Mouse (Mus musculus) midbrain, embryonic 12.5 days (tissue): ENCODE results near the gene Pdia5. TPM values are rescaled to one million over a fixed set of nuclear protein-coding genes. Genes with fewer than 3 reads are reported as not detected.

Source experiments
- ATAC-seq: fragments of 200-750 bp; cut with Nextera tagmentation; 2 replicates; pipeline ENCODE4 v1.8.0; 2017; ENCODE audit warnings: low read depth, moderate TSS enrichment, moderate library complexity; ENCODE audit not compliant: low FRiP score
- H3K27ac ChIP-seq: fragments of 300-500 bp; sonication (generic); replicated peaks from 2 replicates; pipeline ENCODE4 v1.5.1; 2016; ENCODE audit warnings: mild to moderate bottlenecking
- H3K27me3 ChIP-seq: fragments of 300-500 bp; sonication (generic); 2 replicates; pipeline ENCODE4 v1.6.1; 2016; ENCODE audit warnings: mild to moderate bottlenecking
- H3K36me3 ChIP-seq: fragments of 300-500 bp; sonication (generic); 2 replicates; pipeline ENCODE4 v1.6.1; 2016
- H3K4me1 ChIP-seq: fragments of 300-500 bp; sonication (generic); 2 replicates; pipeline ENCODE4 v1.6.1; 2016
- H3K4me2 ChIP-seq: fragments of 300-500 bp; sonication (generic); replicated peaks from 2 replicates; pipeline ENCODE4 v1.6.1; 2016; ENCODE audit warnings: mild to moderate bottlenecking, moderate library complexity
- H3K4me3 ChIP-seq: fragments of 300-500 bp; sonication (generic); 2 replicates; pipeline ENCODE4 v1.5.1; 2016; ENCODE audit warnings: mild to moderate bottlenecking
- H3K9ac ChIP-seq: fragments of 300-500 bp; sonication (generic); replicated peaks from 2 replicates; pipeline ENCODE4 v1.6.1; 2016; ENCODE audit warnings: mild to moderate bottlenecking, moderate library complexity
- H3K9me3 ChIP-seq: fragments of 300-500 bp; sonication (generic); 2 replicates; pipeline ENCODE4 v1.6.1; 2016; ENCODE audit warnings: mild to moderate bottlenecking
- WGBS: fragments of 180-500 bp; shearing (Covaris S2); methylation state at CpG from one replicate; pipeline ENCODE4 v1.1.7; 2016; 5-methylcytosine and 5-hydroxymethylcytosine counted together
- polyA plus RNA-seq: library from polyadenylated mRNA; unstranded; fragments of >200 nt; fragmentation: Nextera tagmentation; extraction: Ambion mirVana; gene quantifications from 2 replicates; pipeline ENCODE4 v1.2.1, GENCODE M21; 2016

Gene Pdia5
- polyA plus RNA-seq, 1 experiment from 2014 or later: 20.9 TPM

DNA sequence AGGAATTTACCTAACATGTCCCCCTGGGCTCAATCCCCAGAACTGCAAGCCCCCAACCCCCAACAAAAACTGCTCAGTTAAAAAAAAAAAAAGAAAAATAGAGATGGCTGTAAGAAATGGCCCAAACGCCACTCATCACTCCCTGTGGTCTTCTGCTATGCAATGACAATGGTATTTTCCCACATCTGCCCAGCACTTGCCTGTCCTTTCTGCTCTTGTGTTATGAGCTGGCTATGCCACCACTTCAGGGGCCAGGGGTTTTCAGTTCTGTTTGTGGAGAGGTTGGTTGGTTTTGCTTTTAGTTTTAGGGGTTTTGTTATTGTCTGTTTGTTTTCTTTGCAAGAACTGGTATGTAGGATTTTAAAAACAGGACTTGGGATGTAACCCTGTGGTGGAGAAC is 13.4 kb downstream of the Pdia5 start:
- H3K9me3 ChIP-seq: no peaks in the 10 kb centered on the region
- no peaks in the 10 kb centered on the region for H3K27me3 ChIP-seq
- H3K4me3 ChIP-seq: no peak overlapping the region
- 70% methylated on average over 1 of the region's 1 CpGs for WGBS
- H3K9ac ChIP-seq: no peak overlapping the region
- ATAC-seq: no peak
- no peak overlapping the region for H3K27ac ChIP-seq
- H3K36me3 ChIP-seq: no peaks in the 10 kb centered on the region
- H3K4me1 ChIP-seq: peaks cover 3% of the 10 kb centered on the region; the same call in 1 of the 2 replicates
- no peak overlapping the region for H3K4me2 ChIP-seq

DNA sequence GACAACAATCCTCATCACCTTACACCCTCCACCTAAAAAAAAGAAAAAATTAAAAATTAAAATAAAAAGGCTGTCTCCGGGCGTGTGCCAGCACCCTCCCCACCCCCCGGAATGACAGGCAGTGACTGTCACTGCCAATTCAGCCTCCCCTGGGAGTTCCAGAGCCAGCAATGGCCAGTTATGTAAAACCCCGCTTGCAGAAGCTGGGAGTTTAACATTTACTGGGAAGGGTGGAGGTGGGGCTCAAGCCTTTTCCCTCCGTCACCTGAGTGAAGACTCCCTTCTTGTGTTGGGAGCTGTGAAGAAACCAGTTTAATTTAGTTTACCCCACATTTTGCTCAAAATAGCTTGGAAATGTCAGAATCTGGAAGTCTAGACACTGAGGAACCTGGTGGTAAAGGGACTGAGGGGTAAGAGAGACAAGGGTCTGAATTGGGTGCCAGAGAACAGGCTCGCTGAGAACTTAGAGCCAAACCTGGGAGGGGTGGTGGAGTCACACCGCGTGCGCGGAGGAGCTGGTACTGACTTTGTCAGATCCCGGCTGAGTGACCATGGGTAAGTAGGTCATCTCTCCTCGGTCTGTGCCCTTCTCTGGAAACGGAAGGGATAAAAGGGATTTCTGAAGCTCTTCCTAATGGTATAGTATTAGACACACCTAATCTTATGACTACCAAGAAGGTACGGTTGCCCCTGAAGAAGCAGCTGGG is 18.0 kb downstream of the Pdia5 start:
- Histone ChIP-seq H3K27me3 (no peaks in the 10 kb centered on the region), H3K4me3 (no peak overlapping the region), H3K4me1 (no peaks in the 10 kb centered on the region), H3K36me3 (no peaks in the 10 kb centered on the region), H3K4me2 (no peak overlapping the region), H3K9ac (no peak overlapping the region), H3K9me3 (no peaks in the 10 kb centered on the region), H3K27ac (no peak overlapping the region)
- no peak for ATAC-seq
- 91% methylated on average over 14 of the region's 14 CpGs for WGBS

DNA sequence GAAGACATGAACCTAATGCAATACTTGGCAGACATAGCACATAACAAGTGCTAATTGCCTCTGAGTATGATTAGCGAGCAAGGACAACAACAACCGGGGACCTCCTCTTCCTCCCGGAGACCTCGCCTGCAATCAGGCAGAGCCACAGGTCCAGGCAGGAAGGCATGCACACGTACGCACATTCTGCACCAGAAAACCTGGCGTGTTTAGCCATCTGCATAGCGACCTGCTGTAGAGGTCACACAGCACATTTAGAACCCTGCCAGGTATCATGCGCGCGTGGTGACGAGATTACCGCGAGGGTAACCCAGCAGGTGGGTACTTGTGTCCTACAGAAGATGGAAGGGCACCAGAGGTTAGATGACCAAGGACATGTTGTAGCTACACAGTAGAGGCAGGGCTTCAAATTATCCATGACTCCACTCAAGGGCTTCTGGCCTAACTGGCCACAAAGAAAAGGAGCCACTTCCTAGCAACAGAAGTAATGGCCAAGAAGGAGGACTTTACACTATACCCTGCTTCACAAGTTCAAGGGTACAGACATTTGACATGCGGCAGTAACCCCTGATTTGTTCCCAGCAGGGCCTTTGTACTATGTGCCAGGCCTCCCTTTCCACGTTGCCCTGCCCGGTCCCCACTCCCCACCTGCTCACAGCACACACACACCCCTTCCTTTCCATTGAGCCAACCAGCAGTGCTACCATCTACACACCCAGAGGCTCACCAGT is 18.7 kb downstream of the Pdia5 start:
- H3K9ac ChIP-seq: no peak overlapping the region
- H3K9me3 ChIP-seq: no peaks in the 10 kb centered on the region
- H3K27me3 ChIP-seq: no peaks in the 10 kb centered on the region
- H3K4me1 ChIP-seq: no peaks in the 10 kb centered on the region
- no peak for ATAC-seq
- H3K4me2 ChIP-seq: no peak overlapping the region
- no peaks in the 10 kb centered on the region for H3K36me3 ChIP-seq
- no peak overlapping the region for H3K4me3 ChIP-seq
- WGBS: 93% methylated on average over 17 of the region's 17 CpGs
- no peak overlapping the region for H3K27ac ChIP-seq

DNA sequence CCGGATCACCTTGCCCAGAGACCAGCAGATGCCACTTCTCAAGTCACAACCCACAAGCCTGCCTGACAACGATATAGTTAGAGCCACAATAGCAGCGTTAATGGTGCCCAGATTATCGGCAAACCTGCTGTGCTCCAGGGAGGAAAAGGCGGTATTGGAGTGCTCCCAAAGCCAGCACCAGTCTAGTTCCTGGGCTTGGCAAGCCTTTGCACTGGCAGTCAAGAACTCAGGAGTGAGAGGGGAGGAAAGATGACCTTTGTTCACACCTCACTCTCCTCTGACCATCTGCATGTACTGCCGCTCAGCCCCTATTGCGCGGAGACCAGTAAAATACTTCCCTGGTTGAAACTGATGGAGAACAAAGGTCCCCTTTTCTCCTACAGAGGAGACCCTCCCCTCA is 19.7 kb downstream of the Pdia5 start:
- Histone ChIP-seq H3K4me2 (no peak overlapping the region), H3K4me1 (no peaks in the 10 kb centered on the region), H3K4me3 (no peak overlapping the region), H3K27ac (no peak overlapping the region), H3K9me3 (no peaks in the 10 kb centered on the region), H3K27me3 (no peaks in the 10 kb centered on the region; the same call in 1 of the 2 replicates), H3K36me3 (no peaks in the 10 kb centered on the region), H3K9ac (no peak overlapping the region)
- WGBS: 86% methylated on average over 8 of the region's 8 CpGs
- ATAC-seq: no peak

DNA sequence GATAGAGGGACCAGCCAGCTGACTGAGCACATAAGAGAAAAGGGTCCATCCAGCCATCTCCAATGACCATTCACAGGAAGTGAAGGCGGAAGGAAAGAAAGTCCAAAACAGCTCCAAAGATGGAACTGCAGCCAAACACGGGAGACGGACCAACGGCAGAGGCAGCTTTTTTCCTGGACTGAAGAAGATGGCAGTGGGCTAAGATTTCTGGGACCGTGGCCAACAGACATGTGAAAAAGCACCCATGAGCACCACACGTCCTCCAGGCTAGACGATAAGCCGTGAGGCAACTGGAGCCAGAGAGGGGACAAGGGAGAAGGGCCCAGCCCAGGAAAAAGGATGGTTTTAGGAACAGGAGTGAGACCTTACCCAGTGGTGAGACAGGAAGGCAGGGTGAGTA is 20.6 kb downstream of the Pdia5 start:
- Histone ChIP-seq H3K4me3 (no peak overlapping the region), H3K4me1 (peaks cover 4% of the 10 kb centered on the region), H3K4me2 (no peak overlapping the region), H3K9me3 (no peaks in the 10 kb centered on the region), H3K27ac (no peak overlapping the region), H3K27me3 (no peaks in the 10 kb centered on the region; the same call in 1 of the 2 replicates), H3K9ac (no peak overlapping the region), H3K36me3 (no peaks in the 10 kb centered on the region)
- WGBS: 87% methylated on average over 8 of the region's 8 CpGs
- no peak for ATAC-seq

DNA sequence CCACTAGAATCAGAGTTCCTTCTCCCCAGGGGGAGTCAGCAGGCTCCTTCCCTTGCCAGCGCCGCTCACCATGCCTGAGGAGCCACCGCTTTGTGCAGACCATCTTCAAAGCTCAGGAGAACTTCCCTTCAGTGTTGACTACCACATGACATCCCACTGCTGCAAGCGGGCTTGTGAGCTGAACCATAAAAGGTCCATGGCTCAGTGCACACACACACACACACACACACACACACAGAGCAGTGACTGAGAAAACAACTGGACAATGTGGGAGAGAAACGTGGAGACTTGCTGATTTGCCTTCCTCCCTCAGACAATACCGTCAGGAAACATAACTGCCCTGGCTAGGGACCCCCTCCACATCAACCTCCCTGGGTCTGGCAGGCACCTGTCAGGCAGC is 21.7 kb downstream of the Pdia5 start:
- no peak overlapping the region for H3K27ac ChIP-seq
- no peaks in the 10 kb centered on the region for H3K9me3 ChIP-seq
- 79% methylated on average over 6 of the region's 6 CpGs for WGBS
- H3K4me1 ChIP-seq: peaks cover 15% of the 10 kb centered on the region
- H3K36me3 ChIP-seq: no peaks in the 10 kb centered on the region
- no peak overlapping the region for H3K4me3 ChIP-seq
- H3K9ac ChIP-seq: no peak overlapping the region
- no peaks in the 10 kb centered on the region; the same call in 1 of the 2 replicates for H3K27me3 ChIP-seq
- ATAC-seq: no peak
- H3K4me2 ChIP-seq: no peak overlapping the region

DNA sequence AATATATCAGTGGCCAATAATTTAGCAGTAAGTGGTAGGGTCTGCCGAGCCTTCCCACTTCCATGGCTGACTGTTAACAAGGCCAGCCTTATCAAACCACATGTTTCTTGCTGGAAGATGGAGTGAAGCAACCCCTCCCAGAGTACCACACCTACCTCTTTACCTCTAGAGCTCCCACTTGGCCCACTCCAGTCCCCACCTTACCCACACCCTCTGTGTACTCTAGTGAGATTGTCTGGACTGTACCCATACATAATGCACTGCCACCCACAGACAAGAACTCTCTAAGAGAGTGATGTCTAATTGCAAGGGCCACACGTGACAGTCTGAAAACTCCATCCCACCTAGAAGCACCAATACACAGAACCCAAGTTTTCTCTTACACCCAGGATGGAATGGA is 23.6 kb downstream of the Pdia5 start:
- peaks cover 16% of the 10 kb centered on the region for H3K4me1 ChIP-seq
- no peaks in the 10 kb centered on the region for H3K36me3 ChIP-seq
- peaks cover 3% of the 10 kb centered on the region; the same call in 1 of the 2 replicates for H3K27me3 ChIP-seq
- H3K9ac ChIP-seq: no peak overlapping the region
- H3K9me3 ChIP-seq: no peaks in the 10 kb centered on the region
- no peak overlapping the region for H3K4me3 ChIP-seq
- no peak overlapping the region for H3K27ac ChIP-seq
- WGBS: 93% methylated on average over 2 of the region's 2 CpGs
- ATAC-seq: no peak
- no peak overlapping the region for H3K4me2 ChIP-seq

- Histone ChIP-seq H3K27ac (no peak overlapping the region), H3K4me3 (no peak overlapping the region), H3K27me3 (peaks cover 6% of the 10 kb centered on the region; the same call in 1 of the 2 replicates), H3K4me2 (no peak overlapping the region), H3K9me3 (no peaks in the 10 kb centered on the region), H3K9ac (no peak overlapping the region), H3K36me3 (no peaks in the 10 kb centered on the region; the same call in 1 of the 2 replicates), H3K4me1 (peaks cover 16% of the 10 kb centered on the region)
- 84% methylated on average over 4 of the region's 4 CpGs for WGBS
- ATAC-seq: no peak
Measured at GRCm38 (mm10) chr16:35465808-35466351, 24.8 kb downstream of the Pdia5 start.

DNA sequence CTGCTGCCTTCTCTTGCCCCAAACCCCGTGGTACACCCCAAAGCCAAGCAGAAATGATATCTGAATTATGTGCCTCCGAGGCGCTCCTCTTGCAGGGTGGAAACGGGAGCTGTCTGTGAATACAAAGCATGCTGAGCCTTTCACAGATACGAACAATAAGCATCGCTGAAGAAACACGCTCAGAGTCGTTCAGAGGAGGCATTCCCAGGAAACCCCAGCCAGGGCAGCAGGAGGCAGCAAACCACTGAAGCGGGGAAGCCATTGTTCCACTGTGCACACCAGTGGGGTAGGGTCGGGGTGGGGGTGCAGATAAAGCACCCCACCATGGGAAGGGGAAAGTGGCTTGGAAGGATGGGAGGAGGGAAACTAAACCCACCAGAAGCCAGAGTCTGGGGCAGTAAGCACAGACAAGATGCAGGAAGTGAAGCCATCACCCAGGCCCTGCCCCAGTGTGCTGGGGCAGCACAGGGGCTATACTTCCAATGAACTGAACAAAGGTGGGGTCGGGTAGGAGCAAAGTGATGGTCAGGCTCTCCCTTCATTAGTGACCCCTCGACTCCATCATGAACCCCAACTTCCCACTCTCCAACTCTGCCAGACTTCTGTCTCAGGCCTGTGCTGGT is 25.9 kb downstream of the Pdia5 start:
- peak; percentile 78 for ATAC-seq
- H3K27me3 ChIP-seq: peaks cover 6% of the 10 kb centered on the region; the same call in 1 of the 2 replicates
- peaks cover 18% of the 10 kb centered on the region for H3K4me1 ChIP-seq
- H3K9me3 ChIP-seq: no peaks in the 10 kb centered on the region
- H3K27ac ChIP-seq: peak overlapping the region; percentile 55
- WGBS: 12% methylated on average over 12 of the region's 12 CpGs
- no peak overlapping the region for H3K4me3 ChIP-seq
- H3K36me3 ChIP-seq: no peaks in the 10 kb centered on the region; the same call in 1 of the 2 replicates
- no peak overlapping the region for H3K9ac ChIP-seq
- no peak overlapping the region for H3K4me2 ChIP-seq

DNA sequence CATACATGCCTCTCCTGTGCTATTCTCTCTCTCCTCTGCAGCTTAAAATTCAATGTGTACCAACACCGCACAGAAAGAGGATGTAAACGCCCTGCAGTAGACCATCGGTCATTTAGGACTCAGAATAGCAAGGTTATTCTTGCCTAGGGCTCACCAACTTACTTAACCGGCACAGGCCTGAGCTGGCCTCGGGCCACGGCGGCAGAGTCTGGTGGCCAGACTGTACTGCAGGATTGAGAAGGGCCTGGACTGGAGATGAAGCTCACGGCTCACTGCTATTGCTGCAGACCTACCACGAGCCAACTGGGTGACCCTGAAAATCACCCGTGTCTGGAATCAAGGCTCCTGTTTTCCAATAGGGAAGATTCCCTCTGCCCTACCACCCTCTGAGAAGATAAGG is 27.0 kb downstream of the Pdia5 start:
- Histone ChIP-seq H3K9me3 (no peaks in the 10 kb centered on the region), H3K4me1 (peaks cover 23% of the 10 kb centered on the region), H3K4me2 (no peak overlapping the region), H3K27ac (no peak overlapping the region), H3K9ac (no peak overlapping the region), H3K4me3 (no peak overlapping the region), H3K27me3 (peaks cover 6% of the 10 kb centered on the region; the same call in 1 of the 2 replicates), H3K36me3 (no peaks in the 10 kb centered on the region; the same call in 1 of the 2 replicates)
- 87% methylated on average over 10 of the region's 10 CpGs for WGBS
- no peak for ATAC-seq

DNA sequence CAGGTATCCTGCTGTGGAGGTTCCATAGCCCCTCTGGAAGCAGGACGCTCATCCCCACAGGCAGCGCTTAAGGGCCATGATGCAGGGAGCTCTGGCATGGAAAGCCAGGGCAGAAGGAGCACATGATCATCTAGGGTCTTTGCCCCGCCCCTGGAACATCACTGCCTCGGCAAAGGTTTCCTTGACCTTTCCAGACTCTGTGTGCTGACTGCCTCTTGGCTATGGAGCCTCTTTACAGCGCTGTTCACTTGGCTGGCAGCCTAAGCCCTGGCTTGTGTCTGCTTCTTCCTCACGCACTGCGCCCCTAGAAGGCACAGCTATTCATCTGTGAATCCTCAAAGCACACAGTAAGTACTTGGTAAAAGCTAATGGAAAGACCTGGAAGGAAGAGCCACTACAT is 27.7 kb downstream of the Pdia5 start:
- Histone ChIP-seq H3K4me3 (no peak overlapping the region), H3K4me1 (peaks cover 23% of the 10 kb centered on the region), H3K27ac (no peak overlapping the region), H3K4me2 (no peak overlapping the region), H3K27me3 (peaks cover 6% of the 10 kb centered on the region; the same call in 1 of the 2 replicates), H3K36me3 (no peaks in the 10 kb centered on the region; the same call in 1 of the 2 replicates), H3K9ac (no peak overlapping the region), H3K9me3 (no peaks in the 10 kb centered on the region)
- 85% methylated on average over 7 of the region's 7 CpGs for WGBS
- ATAC-seq: no peak

DNA sequence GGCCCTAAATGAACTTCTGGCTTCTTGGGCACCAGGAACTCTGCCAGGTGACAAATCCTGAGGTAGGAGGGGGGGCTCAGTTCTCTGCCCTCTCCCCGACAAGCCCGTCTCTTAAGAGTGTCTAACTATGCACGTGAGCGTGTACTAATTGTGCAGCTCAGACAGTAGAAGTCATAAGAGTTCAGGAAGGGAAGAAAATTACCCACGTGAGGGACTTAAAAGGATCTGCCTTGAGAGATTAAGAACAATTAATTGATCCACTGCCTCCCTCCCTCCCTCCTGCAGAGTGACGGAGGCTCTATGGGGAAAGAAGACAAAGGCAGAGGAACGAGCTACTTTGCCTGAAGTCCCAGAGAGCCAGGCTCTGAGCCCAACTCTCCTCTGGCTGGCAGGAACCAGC is 31.1 kb downstream of the Pdia5 start:
- peaks cover 13% of the 10 kb centered on the region for H3K4me1 ChIP-seq
- ATAC-seq: no peak
- 43% methylated on average over 7 of the region's 7 CpGs for WGBS
- H3K9ac ChIP-seq: no peak overlapping the region
- no peaks in the 10 kb centered on the region; the same call in 1 of the 2 replicates for H3K36me3 ChIP-seq
- peaks cover 6% of the 10 kb centered on the region; the same call in 1 of the 2 replicates for H3K27me3 ChIP-seq
- H3K27ac ChIP-seq: no peak overlapping the region
- H3K4me2 ChIP-seq: no peak overlapping the region
- no peak overlapping the region for H3K4me3 ChIP-seq
- H3K9me3 ChIP-seq: no peaks in the 10 kb centered on the region
